Mouse (Mus musculus) midbrain, postnatal 0 days (tissue): ENCODE data around the gene Fam198a. TPM values are rescaled to one million over a fixed set of nuclear protein-coding genes. Genes with fewer than 3 reads are reported as not detected.

Source experiments
- ATAC-seq: fragments of 200-750 bp; cut with Nextera tagmentation; 2 replicates; pipeline ENCODE4 v1.8.0; 2017; ENCODE audit warnings: moderate number of reproducible peaks, mild to moderate bottlenecking, moderate TSS enrichment, moderate library complexity; ENCODE audit not compliant: low FRiP score
- DNase-seq: peaks from one replicate; pipeline ENCODE4 v3.0.0-alpha.2; 2015; ENCODE audit warnings: low spot score
- H3K27ac ChIP-seq: fragments of 300-500 bp; sonication (generic); 2 replicates; pipeline ENCODE4 v1.5.1; 2014; ENCODE audit warnings: low read depth, mild to moderate bottlenecking, low read length, mixed read lengths
- H3K27me3 ChIP-seq: fragments of 300-500 bp; sonication (generic); 2 replicates; pipeline ENCODE4 v1.6.1; 2014; ENCODE audit warnings: low read length, control low read depth, mixed read lengths; ENCODE audit not compliant: insufficient read depth
- H3K36me3 ChIP-seq: fragments of 300-500 bp; sonication (generic); 2 replicates; pipeline ENCODE4 v1.6.1; 2014; ENCODE audit warnings: low read length, control low read depth, mixed read lengths; ENCODE audit not compliant: insufficient read depth
- H3K4me1 ChIP-seq: fragments of 300-500 bp; sonication (generic); 2 replicates; pipeline ENCODE4 v1.6.1; 2014; ENCODE audit warnings: mild to moderate bottlenecking, control low read depth, antibody characterized with exemption, low read length, mixed read lengths; ENCODE audit not compliant: insufficient read depth
- H3K4me2 ChIP-seq: fragments of 300-500 bp; sonication (generic); 2 replicates; pipeline ENCODE4 v1.6.1; 2014; ENCODE audit warnings: low read depth, mild to moderate bottlenecking, low read length, mixed read lengths; ENCODE audit not compliant: poor library complexity, severe bottlenecking
- H3K4me3 ChIP-seq: fragments of 300-500 bp; sonication (generic); 2 replicates; pipeline ENCODE4 v1.5.1; 2014; ENCODE audit warnings: low read depth, mild to moderate bottlenecking, low read length, moderate library complexity
- H3K9ac ChIP-seq: fragments of 300-500 bp; sonication (generic); replicated peaks from 2 replicates; pipeline ENCODE4 v1.6.1; 2014; ENCODE audit warnings: mild to moderate bottlenecking, low read length, moderate library complexity, mixed read lengths; ENCODE audit not compliant: poor library complexity, severe bottlenecking
- H3K9me3 ChIP-seq: fragments of 300-500 bp; sonication (generic); 2 replicates; pipeline ENCODE4 v1.6.1; 2016; ENCODE audit warnings: low read length, control low read depth
- CTCF ChIP-seq: IDR thresholded peaks from 2 replicates; pipeline ENCODE4 v1.5.1; 2016; ENCODE audit warnings: antibody characterized with exemption, mild to moderate bottlenecking
- WGBS: fragments of 180-500 bp; shearing (Covaris S2); extraction: QIAGEN DNeasy Blood & Tissue Kit; methylation state at CpG from one replicate; pipeline ENCODE4 v1.1.7; 2014; 5-methylcytosine and 5-hydroxymethylcytosine counted together
- polyA plus RNA-seq: library from polyadenylated mRNA; unstranded; fragments of >200 nt; fragmentation: Nextera tagmentation; extraction: Ambion mirVana; gene quantifications from 2 replicates; pipeline ENCODE4 v1.2.1, GENCODE M21; 2015
- total RNA-seq: library from RNA; depleted of rRNA; stranded (reverse); fragments of >200 nt; gene quantifications from 2 replicates; pipeline ENCODE4 v1.2.3, GENCODE M21; 2014

Fam198a gene
- total and polyA plus RNA-seq, 2 experiments from 2014 or later = 2.1 to 4.8 TPM

- Histone ChIP-seq H3K9me3 (no peaks in the 10 kb centered on the region), H3K27me3 (no peaks in the 10 kb centered on the region), H3K27ac (no peak overlapping the region), H3K9ac (no peak overlapping the region), H3K4me1 (no peaks in the 10 kb centered on the region), H3K4me3 (no peak overlapping the region), H3K36me3 (no peaks in the 10 kb centered on the region), H3K4me2 (no peak overlapping the region)
- DNase-seq (no peak), ATAC-seq (no peak)
- no peak for TF ChIP-seq CTCF
- WGBS = 86% methylated on average over 4 of the region's 4 CpGs
Observed at GRCm38 (mm10) chr9:121934856-121935255, 15.9 kb upstream of the Fam198a start.

- Histone ChIP-seq H3K4me2 (peak overlapping the region; percentile 44), H3K27ac (peak overlapping the region; percentile 59; the same call in 1 of the 2 replicates), H3K27me3 (no peaks in the 10 kb centered on the region), H3K4me3 (peak overlapping the region; percentile 38; the same call in 1 of the 2 replicates), H3K9ac (no peak overlapping the region), H3K36me3 (no peaks in the 10 kb centered on the region), H3K4me1 (no peaks in the 10 kb centered on the region), H3K9me3 (no peaks in the 10 kb centered on the region)
- DNase-seq (peak; percentile 56), ATAC-seq (peak; percentile 71)
- TF ChIP-seq CTCF = no peak
- 70% methylated on average over 1 of the region's 1 CpGs for WGBS
Observed at GRCm38 (mm10) chr9:121936952-121937351, 13.8 kb upstream of the Fam198a start.

GRCm38 (mm10) chr9:121937451-121937864, 13.3 kb upstream of the Fam198a start:
- H3K4me2 ChIP-seq = peak overlapping the region; percentile 44
- peak overlapping the region; percentile 38 for H3K4me3 ChIP-seq
- 69% methylated on average over 6 of the region's 6 CpGs for WGBS
- ATAC-seq (peak; percentile 67), DNase-seq (peak; percentile 44)
- no peaks in the 10 kb centered on the region for H3K9me3 ChIP-seq
- peak overlapping the region; percentile 59 for H3K27ac ChIP-seq
- no peaks in the 10 kb centered on the region for H3K4me1 ChIP-seq
- no peaks in the 10 kb centered on the region for H3K27me3 ChIP-seq
- no peak for TF ChIP-seq CTCF
- no peak overlapping the region for H3K9ac ChIP-seq
- H3K36me3 ChIP-seq = no peaks in the 10 kb centered on the region

GRCm38 (mm10) chr9:121937944-121938355, 12.8 kb upstream of the Fam198a start:
- Histone ChIP-seq H3K36me3 (no peaks in the 10 kb centered on the region), H3K9me3 (no peaks in the 10 kb centered on the region), H3K27me3 (no peaks in the 10 kb centered on the region), H3K9ac (peak overlapping the region; percentile 40; the same call in 1 of the 2 replicates), H3K4me3 (peak overlapping the region; percentile 38), H3K4me2 (peak overlapping the region; percentile 44), H3K27ac (peak overlapping the region; percentile 59; the same call in 1 of the 2 replicates), H3K4me1 (no peaks in the 10 kb centered on the region)
- TF ChIP-seq CTCF = no peak
- DNase-seq (peak; percentile 84), ATAC-seq (peak; percentile 84; the same call in 1 of the 2 replicates)
- WGBS = 60% methylated on average over 21 of the region's 21 CpGs

GRCm38 (mm10) chr9:121943005-121943404, 7.8 kb upstream of the Fam198a start:
- Histone ChIP-seq H3K27ac (no peak overlapping the region), H3K4me2 (no peak overlapping the region), H3K36me3 (no peaks in the 10 kb centered on the region), H3K9me3 (no peaks in the 10 kb centered on the region), H3K4me1 (no peaks in the 10 kb centered on the region), H3K4me3 (no peak overlapping the region), H3K9ac (no peak overlapping the region), H3K27me3 (no peaks in the 10 kb centered on the region)
- DNase-seq (no peak), ATAC-seq (no peak)
- WGBS = 87% methylated on average over 3 of the region's 3 CpGs
- no peak for TF ChIP-seq CTCF

GRCm38 (mm10) chr9:121943628-121944027, 7.2 kb upstream of the Fam198a start:
- H3K27ac ChIP-seq = no peak overlapping the region
- 84% methylated on average over 3 of the region's 3 CpGs for WGBS
- no peaks in the 10 kb centered on the region for H3K9me3 ChIP-seq
- no peaks in the 10 kb centered on the region for H3K27me3 ChIP-seq
- no peak for TF ChIP-seq CTCF
- DNase-seq = no peak
- H3K36me3 ChIP-seq = no peaks in the 10 kb centered on the region
- no peak overlapping the region for H3K4me2 ChIP-seq
- H3K4me3 ChIP-seq = no peak overlapping the region
- H3K4me1 ChIP-seq = no peaks in the 10 kb centered on the region
- H3K9ac ChIP-seq = no peak overlapping the region
- ATAC-seq = no peak
